Mouse (Mus musculus): ENCODE results near the gene Ilf2. TPM values are rescaled to one million over a fixed set of nuclear protein-coding genes. Genes with fewer than 3 reads are reported as not detected.

Gene Ilf2
- total and polyA plus RNA-seq, 3 experiments, result 13.9 to 32.2 (median 30.6) TPM

DNA sequence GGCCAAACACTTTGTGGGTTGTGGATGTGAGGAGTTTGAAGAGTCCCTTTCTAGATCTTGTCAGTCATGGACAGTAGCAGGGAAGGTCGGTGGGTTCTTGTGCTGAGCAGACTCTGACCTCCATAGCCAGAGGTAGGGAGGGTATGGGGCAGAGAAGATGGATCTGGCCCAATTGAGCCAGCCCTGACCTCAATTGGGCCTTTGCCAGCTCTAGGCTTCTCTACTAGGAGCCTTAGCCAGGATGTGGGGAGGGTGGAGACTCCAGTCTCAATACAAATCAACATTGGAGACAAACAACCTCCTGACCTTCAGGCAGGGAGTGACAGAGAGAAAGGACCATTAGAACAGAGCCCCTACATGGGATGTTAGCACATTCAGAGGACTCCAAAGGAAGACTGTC is 39.3 kb downstream of the Ilf2 start:
- H3K27me3 ChIP-seq (ENCODE audit: control insufficient read depth, insufficient read depth, low read length), result no peaks in the 10 kb centered on the region
- WGBS, result 8% methylated on average over 1 of the region's 1 CpGs
- H3K9ac ChIP-seq (ENCODE audit: low read depth, low read length), result peak overlapping the region; percentile 68
- peaks cover 9% of the 10 kb centered on the region; the same call in 1 of the 2 replicates for H3K36me3 ChIP-seq (ENCODE audit: control insufficient read depth, insufficient read depth, low read length)
- intact Hi-C loops (cut with DNase I), result no loop called here
- H3K4me3 ChIP-seq, result peak overlapping the region; percentile 70
- H3K79me2 ChIP-seq (replicated peaks; ENCODE audit: control insufficient read depth, insufficient read depth, low read length), result no peaks in the 10 kb centered on the region; the same call in 1 of the 2 replicates
- peak overlapping the region; percentile 95 for H3K27ac ChIP-seq
- peak; percentile 65 to 66 for DNase-seq
- peaks cover 14% of the 10 kb centered on the region for H3K4me1 ChIP-seq (ENCODE audit: control insufficient read depth, insufficient read depth, low read length)
- TF ChIP-seq CTCF (IDR thresholded peaks at IDR 0.05) (no peak), POLR2A (IDR thresholded peaks at IDR 0.05; ENCODE audit: insufficient read depth, low read depth, low read length) (no peak), EP300 (IDR thresholded peaks at IDR 0.05; ENCODE audit: insufficient read depth, low read depth, low read length) (no peak)

DNA sequence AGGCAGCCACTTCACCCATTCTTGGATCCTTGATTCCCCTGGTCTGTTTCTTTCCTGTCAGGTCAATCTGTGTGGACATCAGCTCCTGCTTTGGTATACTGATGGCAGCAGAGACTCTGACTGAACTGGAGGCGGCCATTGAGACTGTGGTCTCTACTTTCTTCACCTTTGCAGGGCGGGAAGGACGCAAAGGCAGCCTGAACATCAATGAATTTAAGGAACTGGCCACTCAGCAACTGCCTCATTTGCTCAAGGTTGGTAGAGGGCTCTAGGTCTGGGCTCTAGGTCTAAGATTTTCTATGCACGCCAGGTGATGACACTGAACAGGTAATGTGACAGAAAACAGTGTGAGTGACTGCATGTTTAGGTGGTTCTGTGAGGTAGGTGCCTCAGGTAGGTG is 39.9 kb downstream of the Ilf2 start:
- intact Hi-C loops (cut with DNase I), result no loop called here
- WGBS, result 94% methylated on average over 4 of the region's 4 CpGs
- Histone ChIP-seq H3K4me3 (peak overlapping the region; percentile 70), H3K9ac (ENCODE audit: low read depth, low read length) (peak overlapping the region; percentile 33; the same call in 1 of the 2 replicates), H3K79me2 (replicated peaks; ENCODE audit: control insufficient read depth, insufficient read depth, low read length) (no peaks in the 10 kb centered on the region; the same call in 1 of the 2 replicates), H3K4me1 (ENCODE audit: control insufficient read depth, insufficient read depth, low read length) (peaks cover 14% of the 10 kb centered on the region), H3K27me3 (ENCODE audit: control insufficient read depth, insufficient read depth, low read length) (no peaks in the 10 kb centered on the region), H3K36me3 (ENCODE audit: control insufficient read depth, insufficient read depth, low read length) (peaks cover 12% of the 10 kb centered on the region), H3K27ac (peak overlapping the region; percentile 95)
- no peak for DNase-seq
- no peak for TF ChIP-seq EP300 (IDR thresholded peaks at IDR 0.05; ENCODE audit: insufficient read depth, low read depth, low read length)
- no peak for TF ChIP-seq POLR2A (IDR thresholded peaks at IDR 0.05; ENCODE audit: insufficient read depth, low read depth, low read length)
- TF ChIP-seq CTCF (IDR thresholded peaks at IDR 0.05), result no peak

DNA sequence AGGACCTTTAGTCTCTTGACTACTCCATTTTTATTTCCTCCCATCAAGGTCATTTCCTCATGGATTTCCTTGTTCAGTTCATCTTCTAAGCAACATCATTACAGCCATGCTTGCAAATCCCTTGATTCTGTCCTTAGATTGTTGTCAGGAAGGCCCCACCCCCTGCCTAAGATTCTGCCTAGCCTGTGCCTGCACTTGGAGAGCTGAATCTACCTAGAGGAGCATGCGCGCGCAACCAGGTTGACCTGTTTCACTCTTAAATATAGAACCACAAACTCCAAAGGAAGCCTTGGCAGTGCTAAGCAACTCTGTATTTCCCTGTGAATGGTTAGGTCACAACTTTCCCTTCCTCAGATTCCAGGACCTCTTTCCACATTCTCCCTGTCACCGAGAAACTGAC is 41.8 kb downstream of the Ilf2 start:
- no peak overlapping the region for H3K9ac ChIP-seq (ENCODE audit: low read depth, low read length)
- H3K27ac ChIP-seq, result no peak overlapping the region; the same call in 1 of the 2 replicates
- H3K79me2 ChIP-seq (replicated peaks; ENCODE audit: control insufficient read depth, insufficient read depth, low read length), result no peaks in the 10 kb centered on the region; the same call in 1 of the 2 replicates
- peaks cover 12% of the 10 kb centered on the region for H3K36me3 ChIP-seq (ENCODE audit: control insufficient read depth, insufficient read depth, low read length)
- no peak for DNase-seq
- WGBS, result 64% methylated on average over 4 of the region's 4 CpGs
- intact Hi-C loops (cut with DNase I), result no loop called here
- TF ChIP-seq CTCF (IDR thresholded peaks at IDR 0.05), result no peak
- TF ChIP-seq EP300 (IDR thresholded peaks at IDR 0.05; ENCODE audit: insufficient read depth, low read depth, low read length), result no peak
- no peak for TF ChIP-seq POLR2A (IDR thresholded peaks at IDR 0.05; ENCODE audit: insufficient read depth, low read depth, low read length)
- peaks cover 14% of the 10 kb centered on the region for H3K4me1 ChIP-seq (ENCODE audit: control insufficient read depth, insufficient read depth, low read length)
- H3K4me3 ChIP-seq, result no peak overlapping the region
- H3K27me3 ChIP-seq (ENCODE audit: control insufficient read depth, insufficient read depth, low read length), result no peaks in the 10 kb centered on the region

DNA sequence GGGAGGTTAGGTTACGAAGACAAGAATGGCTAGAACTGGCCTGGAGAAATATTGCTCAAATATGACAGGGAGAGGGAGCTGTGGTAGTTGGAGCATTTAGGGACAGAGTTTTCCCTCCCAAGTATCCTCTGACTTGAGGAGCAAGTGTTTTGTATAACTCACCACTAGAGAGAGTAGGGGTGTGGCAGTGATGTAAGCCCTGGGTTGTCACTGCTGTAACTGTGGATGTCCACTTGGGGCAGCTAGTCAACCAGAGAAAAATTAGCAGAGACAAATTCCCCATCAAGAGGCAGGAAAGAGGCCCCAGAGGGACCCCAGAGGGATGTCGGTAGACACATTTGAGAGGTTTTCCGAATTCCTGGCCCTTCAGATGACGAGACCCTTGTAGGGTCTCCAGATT is 49.5 kb downstream of the Ilf2 start:
- Histone ChIP-seq H3K4me3 (no peak overlapping the region), H3K27me3 (ENCODE audit: control insufficient read depth, insufficient read depth, low read length) (no peaks in the 10 kb centered on the region), H3K79me2 (replicated peaks; ENCODE audit: control insufficient read depth, insufficient read depth, low read length) (no peaks in the 10 kb centered on the region), H3K4me1 (ENCODE audit: control insufficient read depth, insufficient read depth, low read length) (no peaks in the 10 kb centered on the region; the same call in 1 of the 2 replicates), H3K9ac (ENCODE audit: low read depth, low read length) (no peak overlapping the region), H3K36me3 (ENCODE audit: control insufficient read depth, insufficient read depth, low read length) (peaks cover 2% of the 10 kb centered on the region), H3K27ac (no peak overlapping the region)
- TF ChIP-seq POLR2A (IDR thresholded peaks at IDR 0.05; ENCODE audit: insufficient read depth, low read depth, low read length), result no peak
- peak; percentile 91 for TF ChIP-seq CTCF (IDR thresholded peaks at IDR 0.05)
- peak; percentile 72; the same call in 1 of the 2 replicates for TF ChIP-seq EP300 (IDR thresholded peaks at IDR 0.05; ENCODE audit: insufficient read depth, low read depth, low read length)
- WGBS, result 44% methylated on average over 4 of the region's 4 CpGs
- DNase-seq, result peak; percentile 47 to 50
- intact Hi-C loops (cut with DNase I), result loop anchor here (1.0 to 2.0 kb wide), 2 partner anchors 15 to 91 kb away; no protein-coding TSS in a partner anchor

DNA sequence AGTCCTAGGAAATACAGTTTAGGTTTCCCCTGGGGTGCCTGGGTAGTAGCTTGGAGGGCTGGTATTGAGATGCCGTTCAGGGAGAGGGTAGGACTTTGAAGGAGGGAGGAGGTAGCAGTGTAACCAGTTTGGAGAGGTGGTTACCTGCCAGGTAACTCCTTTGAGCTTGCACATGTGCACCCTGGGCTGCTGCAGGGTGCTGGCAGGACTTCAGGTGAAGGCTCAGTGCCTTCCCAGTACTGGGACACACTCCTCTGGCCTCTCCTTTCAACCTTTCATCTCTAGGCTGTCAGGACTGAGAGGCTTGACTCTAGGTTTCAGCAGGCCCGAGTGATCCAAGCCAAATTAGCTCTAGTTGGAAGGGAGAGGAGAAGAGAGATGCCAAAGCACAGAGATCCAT is 50.1 kb downstream of the Ilf2 start:
- no peak overlapping the region for H3K4me3 ChIP-seq
- H3K4me1 ChIP-seq (ENCODE audit: control insufficient read depth, insufficient read depth, low read length), result no peaks in the 10 kb centered on the region; the same call in 1 of the 2 replicates
- no peaks in the 10 kb centered on the region for H3K36me3 ChIP-seq (ENCODE audit: control insufficient read depth, insufficient read depth, low read length)
- TF ChIP-seq EP300 (IDR thresholded peaks at IDR 0.05; ENCODE audit: insufficient read depth, low read depth, low read length) (no peak), POLR2A (IDR thresholded peaks at IDR 0.05; ENCODE audit: insufficient read depth, low read depth, low read length) (no peak)
- H3K79me2 ChIP-seq (replicated peaks; ENCODE audit: control insufficient read depth, insufficient read depth, low read length), result no peaks in the 10 kb centered on the region
- no peak overlapping the region for H3K9ac ChIP-seq (ENCODE audit: low read depth, low read length)
- no peaks in the 10 kb centered on the region for H3K27me3 ChIP-seq (ENCODE audit: control insufficient read depth, insufficient read depth, low read length)
- WGBS, result 66% methylated on average over 2 of the region's 2 CpGs
- H3K27ac ChIP-seq, result no peak overlapping the region
- no peak for DNase-seq
- intact Hi-C loops (cut with DNase I), result loop anchor here (2.0 kb wide), 1 partner anchor 59 kb away; no protein-coding TSS in a partner anchor

DNA sequence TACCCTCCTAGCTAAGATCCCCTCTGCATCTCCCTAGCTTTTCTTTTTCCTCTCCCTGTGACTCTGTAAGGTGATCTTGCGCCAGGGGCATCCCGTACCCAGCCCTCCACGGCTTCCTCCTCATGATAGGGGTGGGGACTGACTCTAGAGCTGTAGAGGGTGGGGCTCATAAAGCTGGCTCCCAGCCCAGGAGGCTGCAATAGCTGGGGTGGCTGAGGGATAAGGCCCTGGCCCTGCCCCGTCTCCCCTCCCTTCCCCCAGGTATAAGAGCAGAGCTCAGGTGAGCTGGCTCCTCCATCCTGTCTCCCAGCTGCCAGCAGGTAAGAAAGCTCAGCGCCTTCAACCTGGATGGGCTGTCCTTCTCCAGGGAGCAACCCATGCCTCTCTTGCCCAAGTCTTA is 50.7 kb downstream of the Ilf2 start, which contains the start of gene S100a14:
Gene S100a14 (plus strand): TSS at position 277 of the 400 bp plus-strand sequence.
- peak; percentile 41 to 47 for DNase-seq

More for the DNA sequence above, 50.7 kb downstream of the Ilf2 start, which contains the start of gene S100a14:
- Histone ChIP-seq H3K4me1 (ENCODE audit: control insufficient read depth, insufficient read depth, low read length) (no peaks in the 10 kb centered on the region; the same call in 1 of the 2 replicates), H3K27ac (no peak within 1 kb of the TSS), H3K36me3 (ENCODE audit: control insufficient read depth, insufficient read depth, low read length) (no peaks in the 10 kb centered on the region), H3K4me3 (no peak within 1 kb of the TSS), H3K9ac (ENCODE audit: low read depth, low read length) (no peak within 1 kb of the TSS), H3K27me3 (ENCODE audit: control insufficient read depth, insufficient read depth, low read length) (no peaks in the 10 kb centered on the region), H3K79me2 (replicated peaks; ENCODE audit: control insufficient read depth, insufficient read depth, low read length) (no peaks in the 10 kb centered on the region)
- TF ChIP-seq EP300 (IDR thresholded peaks at IDR 0.05; ENCODE audit: insufficient read depth, low read depth, low read length) (no peak), CTCF (IDR thresholded peaks at IDR 0.05) (no peak), POLR2A (IDR thresholded peaks at IDR 0.05; ENCODE audit: insufficient read depth, low read depth, low read length) (no peak)
- intact Hi-C loops (cut with DNase I), result loop anchor here (2.0 kb wide), 1 partner anchor 58 kb away; no protein-coding TSS in a partner anchor
- WGBS, result 42% methylated on average over 5 of the region's 5 CpGs
